Mouse (Mus musculus) heart, postnatal 0 days (tissue): Measurements from ENCODE around the gene Mybpc2. TPM values are rescaled to one million over a fixed set of nuclear protein-coding genes. Genes with fewer than 3 reads are reported as not detected.

Source experiments
- ATAC-seq: fragments of 200-750 bp; cut with Nextera tagmentation; 2 replicates; pipeline ENCODE4 v1.8.0; 2017; ENCODE audit warnings: low read depth, moderate number of reproducible peaks, moderate library complexity; ENCODE audit not compliant: insufficient read depth
- DNase-seq: peaks from one replicate; pipeline ENCODE4 v3.0.0-alpha.2; 2016; ENCODE audit warnings: low spot score
- H3K27ac ChIP-seq: fragments of 300-500 bp; sonication (generic); 2 replicates; pipeline ENCODE4 v1.5.1; 2014; ENCODE audit warnings: low read depth, mild to moderate bottlenecking
- H3K27me3 ChIP-seq: fragments of 300-500 bp; sonication (generic); 2 replicates; pipeline ENCODE4 v1.6.1; 2014; ENCODE audit warnings: low read length, mixed read lengths; ENCODE audit not compliant: control insufficient read depth, insufficient read depth
- H3K36me3 ChIP-seq: fragments of 300-500 bp; sonication (generic); replicated peaks from 2 replicates; pipeline ENCODE4 v1.6.1; 2014; ENCODE audit warnings: low read length, mixed read lengths; ENCODE audit not compliant: control insufficient read depth, insufficient read depth
- H3K4me1 ChIP-seq: fragments of 300-500 bp; sonication (generic); 2 replicates; pipeline ENCODE4 v1.6.1; 2014; ENCODE audit warnings: antibody characterized with exemption; ENCODE audit not compliant: control insufficient read depth, insufficient read depth
- H3K4me2 ChIP-seq: fragments of 300-500 bp; sonication (generic); 2 replicates; pipeline ENCODE4 v1.6.1; 2014; ENCODE audit warnings: low read depth, mild to moderate bottlenecking, low read length, moderate library complexity
- H3K4me3 ChIP-seq: fragments of 300-500 bp; sonication (generic); 2 replicates; pipeline ENCODE4 v1.5.1; 2014; ENCODE audit warnings: low read depth, low read length
- H3K9ac ChIP-seq: fragments of 300-500 bp; sonication (generic); replicated peaks from 2 replicates; pipeline ENCODE4 v1.6.1; 2014; ENCODE audit warnings: low read depth, low read length, mixed read lengths
- H3K9me3 ChIP-seq: fragments of 300-500 bp; sonication (generic); replicated peaks from 2 replicates; pipeline ENCODE4 v1.6.1; 2016; ENCODE audit warnings: low read length; ENCODE audit not compliant: control insufficient read depth
- CTCF ChIP-seq: IDR thresholded peaks from 2 replicates; pipeline ENCODE4 v1.5.1; 2016; ENCODE audit warnings: antibody characterized with exemption, control low read depth, low read depth
- EP300 ChIP-seq: IDR thresholded peaks from 2 replicates; pipeline ENCODE4 v1.6.1; 2016; ENCODE audit warnings: antibody characterized with exemption, low read depth
- WGBS: fragments of 180-500 bp; shearing (Covaris S2); extraction: QIAGEN DNeasy Blood & Tissue Kit; methylation state at CpG from one replicate; pipeline ENCODE4 v1.1.7; 2014; 5-methylcytosine and 5-hydroxymethylcytosine counted together
- polyA plus RNA-seq: library from polyadenylated mRNA; unstranded; fragments of >200 nt; fragmentation: Nextera tagmentation; extraction: Ambion mirVana; gene quantifications from 2 replicates; pipeline ENCODE4 v1.2.1, GENCODE M21; 2015
- total RNA-seq: library from RNA; depleted of rRNA; stranded (reverse); fragments of >200 nt; gene quantifications from 2 replicates; pipeline ENCODE4 v1.2.3, GENCODE M21; 2014; ENCODE audit warnings: low replicate concordance

Mybpc2 gene
- total and polyA plus RNA-seq, 2 experiments from 2014 or later = 2.6 to 4.5 TPM

GRCm38 (mm10) chr7:44553826-44554225, 29.4 kb upstream of the Mybpc2 start, which contains the start of gene Nr1h2:
TSS of gene Nr1h2 (minus strand) at chr7:44553951.
- H3K4me1 ChIP-seq = peaks cover 4% of the 10 kb centered on the region; the same call in 1 of the 2 replicates
- peak within 1 kb of the TSS; percentile 100 for H3K4me3 ChIP-seq
- ATAC-seq (peak; percentile 89), DNase-seq (peak; percentile 96)
- no peaks in the 10 kb centered on the region for H3K9me3 ChIP-seq
- WGBS = under 1% methylated on average over 22 of the region's 22 CpGs
- H3K36me3 ChIP-seq = peaks cover 28% of the 10 kb centered on the region
- no peaks in the 10 kb centered on the region for H3K27me3 ChIP-seq
- TF ChIP-seq CTCF (no peak), EP300 (peak; percentile 55; the same call in 1 of the 2 replicates)
- H3K9ac ChIP-seq = peak within 1 kb of the TSS; percentile 86
- peak within 1 kb of the TSS; percentile 88 for H3K4me2 ChIP-seq
- peak within 1 kb of the TSS; percentile 99 for H3K27ac ChIP-seq

GRCm38 (mm10) chr7:44553196-44553764, 28.8 kb upstream of the Mybpc2 start:
- no peak for TF ChIP-seq CTCF
- TF ChIP-seq EP300 = no peak
- H3K4me2 ChIP-seq = peak overlapping the region; percentile 88
- H3K4me1 ChIP-seq = peaks cover 4% of the 10 kb centered on the region
- no peaks in the 10 kb centered on the region for H3K9me3 ChIP-seq
- H3K27me3 ChIP-seq = no peaks in the 10 kb centered on the region
- peak overlapping the region; percentile 100 for H3K4me3 ChIP-seq
- peak; percentile 71 for ATAC-seq
- H3K36me3 ChIP-seq = peaks cover 28% of the 10 kb centered on the region
- peak; percentile 72 for DNase-seq
- peak overlapping the region; percentile 99 for H3K27ac ChIP-seq
- H3K9ac ChIP-seq = peak overlapping the region; percentile 86
- WGBS = under 1% methylated on average over 32 of the region's 32 CpGs

- no peak overlapping the region for H3K4me3 ChIP-seq
- WGBS = 86% methylated on average over 31 of the region's 31 CpGs
- H3K9me3 ChIP-seq = no peaks in the 10 kb centered on the region
- no peak for ATAC-seq
- no peak overlapping the region for H3K9ac ChIP-seq
- no peaks in the 10 kb centered on the region for H3K27me3 ChIP-seq
- H3K4me2 ChIP-seq = peak overlapping the region; percentile 88; the same call in 1 of the 2 replicates
- DNase-seq = no peak
- peaks cover 13% of the 10 kb centered on the region for H3K4me1 ChIP-seq
- TF ChIP-seq EP300 = no peak
- TF ChIP-seq CTCF = no peak
- no peak overlapping the region for H3K27ac ChIP-seq
- H3K36me3 ChIP-seq = peaks cover 28% of the 10 kb centered on the region
Observed at GRCm38 (mm10) chr7:44552141-44552908, 27.9 kb upstream of the Mybpc2 start.

GRCm38 (mm10) chr7:44551731-44552130, 27.3 kb upstream of the Mybpc2 start:
- no peak overlapping the region for H3K27ac ChIP-seq
- no peak overlapping the region for H3K4me3 ChIP-seq
- ATAC-seq = no peak

GRCm38 (mm10) chr7:44551301-44551700, 26.8 kb upstream of the Mybpc2 start:
- no peak for DNase-seq
- no peak overlapping the region for H3K4me2 ChIP-seq
- 95% methylated on average over 21 of the region's 21 CpGs for WGBS
- H3K9ac ChIP-seq = no peak overlapping the region
- H3K27ac ChIP-seq = no peak overlapping the region
- peaks cover 28% of the 10 kb centered on the region for H3K36me3 ChIP-seq
- TF ChIP-seq EP300 = no peak
- TF ChIP-seq CTCF = no peak
- peaks cover 13% of the 10 kb centered on the region for H3K4me1 ChIP-seq
- H3K27me3 ChIP-seq = no peaks in the 10 kb centered on the region
- no peak overlapping the region for H3K4me3 ChIP-seq
- no peaks in the 10 kb centered on the region for H3K9me3 ChIP-seq
- ATAC-seq = no peak

More at GRCm38 (mm10) chr7:44551731-44552130, 27.3 kb upstream of the Mybpc2 start:
- no peak overlapping the region for H3K9ac ChIP-seq
- H3K4me1 ChIP-seq = peaks cover 13% of the 10 kb centered on the region
- no peaks in the 10 kb centered on the region for H3K27me3 ChIP-seq
- 85% methylated on average over 22 of the region's 22 CpGs for WGBS
- peaks cover 28% of the 10 kb centered on the region for H3K36me3 ChIP-seq
- TF ChIP-seq CTCF = no peak
- no peak for DNase-seq
- no peaks in the 10 kb centered on the region for H3K9me3 ChIP-seq
- no peak overlapping the region for H3K4me2 ChIP-seq
